Mouse (Mus musculus) heart, adult 2 months (tissue): Measurements from ENCODE around the gene Samd4b. TPM values are rescaled to one million over a fixed set of nuclear protein-coding genes. Genes with fewer than 3 reads are reported as not detected.

Experiments used
- DNase-seq, 2 experiments: peaks; one replicate each; pipeline ENCODE4 v3.0.0; 2021
- H3K27ac ChIP-seq: fragments of 200-600 bp; 2 replicates; pipeline ENCODE4 v1.8.1; 2022
- H3K27me3 ChIP-seq: fragments of 200-500 bp; 2 replicates; pipeline ENCODE4 v1.6.1; 2012; ENCODE audit warnings: mild to moderate bottlenecking, low read length, inconsistent platforms, mixed read lengths; ENCODE audit not compliant: control insufficient read depth, insufficient read depth
- H3K36me3 ChIP-seq: fragments of 200-500 bp; 2 replicates; pipeline ENCODE4 v1.6.1; 2012; ENCODE audit warnings: low read length, inconsistent platforms; ENCODE audit not compliant: control insufficient read depth, insufficient read depth
- H3K4me1 ChIP-seq: fragments of 200-500 bp; 2 replicates; pipeline ENCODE4 v1.6.1; 2011; ENCODE audit warnings: low read length; ENCODE audit not compliant: control insufficient read depth, insufficient read depth
- H3K4me3 ChIP-seq: fragments of 200-600 bp; 2 replicates; pipeline ENCODE4 v1.8.1; 2022
- H3K79me2 ChIP-seq: fragments of 200-500 bp; replicated peaks from 2 replicates; pipeline ENCODE4 v1.6.1; 2012; ENCODE audit warnings: mild to moderate bottlenecking, inconsistent platforms, low read length, moderate library complexity, mixed read lengths; ENCODE audit not compliant: control insufficient read depth, insufficient read depth
- H3K9ac ChIP-seq: fragments of 200-500 bp; 2 replicates; pipeline ENCODE4 v1.6.1; 2012; ENCODE audit warnings: low read depth, mild to moderate bottlenecking, control low read depth, inconsistent platforms, low read length, mixed read lengths
- CTCF ChIP-seq: fragments of 200-600 bp; IDR thresholded peaks from 2 replicates; pipeline ENCODE4 v1.8.1; 2022; ENCODE audit warnings: antibody characterized with exemption, mild to moderate bottlenecking, moderate library complexity
- EP300 ChIP-seq: fragments of 200-500 bp; IDR thresholded peaks from 2 replicates; pipeline ENCODE4 v1.6.1; 2011; ENCODE audit warnings: low read depth, low read length, control low read depth; ENCODE audit not compliant: insufficient read depth
- POLR2A ChIP-seq: fragments of 200-500 bp; IDR thresholded peaks from 2 replicates; pipeline ENCODE4 v1.6.1; 2011; ENCODE audit warnings: mild to moderate bottlenecking, low read depth, low read length, control low read depth; ENCODE audit not compliant: insufficient read depth
- WGBS: fragments of 180-500 bp; shearing (Covaris S2); methylation state at CpG from one replicate; pipeline ENCODE4 v1.1.7; 2018; 5-methylcytosine and 5-hydroxymethylcytosine counted together
- intact Hi-C: fragments of 180-260 bp; cut with DNase I; formaldehyde crosslinking; loops from one replicate; pipeline ENCODE4 v1.15.1; 2025
- polyA plus RNA-seq: library from polyadenylated mRNA; depleted of rRNA; stranded (reverse); fragments of >200 nt; gene quantifications from 2 replicates; pipeline ENCODE4 v1.2.3, GENCODE M21; 2012
- total RNA-seq, 2 experiments: library from RNA; stranded (reverse); gene quantifications; 2 replicates each; pipeline ENCODE4 v1.2.3; 2021

Samd4b gene
- total and polyA plus RNA-seq, 3 experiments = 21.9 to 46.1 (median 22.4) TPM

- 86% methylated on average over 5 of the region's 5 CpGs for WGBS
- intact Hi-C loops = no loop called here
- Histone ChIP-seq H3K4me1 (no peaks in the 10 kb centered on the region), H3K79me2 (no peaks in the 10 kb centered on the region), H3K9ac (no peak overlapping the region), H3K27ac (no peak overlapping the region), H3K36me3 (no peaks in the 10 kb centered on the region), H3K27me3 (no peaks in the 10 kb centered on the region), H3K4me3 (no peak overlapping the region)
- TF ChIP-seq CTCF (no peak), EP300 (no peak)
- DNase-seq = no peak
These were observed 120.6 kb downstream of the Samd4b start for GRCm38 (mm10) chr7:28477363-28477762.

DNA sequence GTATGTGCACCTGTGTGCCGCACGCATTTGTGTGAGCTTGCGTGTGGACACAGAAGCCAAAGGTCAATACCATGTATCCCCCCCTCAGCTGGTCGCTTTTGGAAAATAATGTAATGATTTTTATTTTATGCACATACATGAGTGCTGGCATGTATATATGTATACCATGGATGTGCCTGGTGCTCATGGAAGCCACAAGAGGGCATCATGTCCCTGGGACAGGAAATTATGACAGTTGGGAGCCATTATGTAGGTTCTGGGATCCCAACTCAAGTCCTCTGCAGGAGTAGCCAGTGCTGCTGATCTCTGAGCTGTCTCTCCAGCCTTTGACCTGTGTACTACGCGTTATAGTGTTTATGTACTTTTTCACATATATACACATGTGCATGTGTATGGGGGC is 121.8 kb downstream of the Samd4b start:
- WGBS = 91% methylated on average over 6 of the region's 6 CpGs

DNA sequence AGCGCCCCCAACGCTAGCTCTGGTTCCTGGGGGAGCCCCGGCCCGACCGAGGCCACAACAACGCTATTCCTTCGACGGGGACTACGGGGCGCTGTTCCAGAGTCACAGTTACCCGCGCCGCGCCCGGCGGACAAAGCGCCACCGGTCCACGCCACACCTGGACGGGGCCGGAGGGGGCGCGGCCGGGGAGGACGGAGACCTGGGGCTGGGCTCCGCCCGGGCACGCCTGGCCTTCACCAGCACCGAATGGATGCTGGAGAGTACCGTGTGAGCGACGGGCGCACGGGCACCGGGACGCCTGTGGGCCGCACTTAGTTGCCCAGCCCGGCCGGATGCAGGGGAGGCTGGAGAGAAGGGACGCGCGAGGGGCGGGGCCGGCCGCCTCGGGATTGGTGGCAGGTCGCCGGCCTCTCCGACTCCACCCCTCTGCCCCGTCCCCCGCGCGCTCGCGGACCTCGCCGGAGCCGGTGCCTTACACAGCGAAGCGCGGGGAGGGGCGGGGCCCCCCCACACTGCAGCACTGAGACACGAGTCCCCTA is 130.7 kb downstream of the Samd4b start:
- intact Hi-C loops = no loop called here
- 1% methylated on average over 61 of the region's 63 CpGs for WGBS
- no peaks in the 10 kb centered on the region for H3K79me2 ChIP-seq
- peak; percentile 53 to 57 for DNase-seq
- H3K27ac ChIP-seq = no peak overlapping the region
- no peaks in the 10 kb centered on the region for H3K36me3 ChIP-seq
- peaks cover 15% of the 10 kb centered on the region for H3K27me3 ChIP-seq
- TF ChIP-seq POLR2A (no peak), CTCF (no peak), EP300 (no peak)
- peak overlapping the region; percentile 46 for H3K4me3 ChIP-seq
- no peaks in the 10 kb centered on the region for H3K4me1 ChIP-seq
- H3K9ac ChIP-seq = peak overlapping the region; percentile 35

More for the DNA sequence above, 121.8 kb downstream of the Samd4b start:
- Histone ChIP-seq H3K36me3 (no peaks in the 10 kb centered on the region), H3K4me3 (no peak overlapping the region), H3K9ac (no peak overlapping the region), H3K27ac (no peak overlapping the region), H3K4me1 (no peaks in the 10 kb centered on the region), H3K27me3 (no peaks in the 10 kb centered on the region), H3K79me2 (no peaks in the 10 kb centered on the region)
- TF ChIP-seq POLR2A = no peak
- no peak for TF ChIP-seq EP300
- TF ChIP-seq CTCF = no peak
- DNase-seq = no peak
- intact Hi-C loops = no loop called here

DNA sequence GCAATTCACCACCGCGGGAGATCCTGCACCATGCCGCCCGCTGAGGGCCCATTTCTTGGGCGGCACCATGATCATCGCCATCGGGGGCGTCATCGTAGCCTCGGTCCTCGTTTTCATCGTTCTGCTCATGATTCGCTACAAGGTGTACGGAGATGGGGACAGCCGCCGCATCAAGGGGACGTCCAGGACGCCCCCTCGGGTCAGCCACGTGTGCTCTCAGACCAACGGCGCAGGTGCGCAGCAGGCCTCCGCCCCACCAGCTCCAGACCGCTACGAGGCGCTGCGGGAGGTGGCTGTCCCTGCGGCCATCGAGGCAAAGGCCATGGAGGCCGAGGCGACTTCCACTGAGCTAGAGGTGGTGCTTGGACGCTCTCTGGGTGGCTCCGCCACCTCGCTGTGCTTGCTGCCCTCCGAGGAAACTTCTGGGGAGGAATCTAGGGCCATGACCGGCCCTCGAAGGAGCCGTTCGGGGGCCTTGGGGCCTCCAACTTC is 131.2 kb downstream of the Samd4b start:
- TF ChIP-seq CTCF (no peak), POLR2A (no peak), EP300 (no peak)

GRCm38 (mm10) chr7:28464416-28465212 is 133.3 kb downstream of the Samd4b start:
- DNase-seq = no peak
- no peaks in the 10 kb centered on the region for H3K36me3 ChIP-seq

More for the DNA sequence above, 131.2 kb downstream of the Samd4b start:
- Histone ChIP-seq H3K4me3 (peak overlapping the region; percentile 46), H3K36me3 (no peaks in the 10 kb centered on the region), H3K27me3 (peaks cover 15% of the 10 kb centered on the region), H3K79me2 (no peaks in the 10 kb centered on the region), H3K27ac (no peak overlapping the region), H3K4me1 (no peaks in the 10 kb centered on the region), H3K9ac (no peak overlapping the region)
- DNase-seq = no peak
- WGBS = 27% methylated on average over 40 of the region's 40 CpGs
- intact Hi-C loops = no loop called here

DNA sequence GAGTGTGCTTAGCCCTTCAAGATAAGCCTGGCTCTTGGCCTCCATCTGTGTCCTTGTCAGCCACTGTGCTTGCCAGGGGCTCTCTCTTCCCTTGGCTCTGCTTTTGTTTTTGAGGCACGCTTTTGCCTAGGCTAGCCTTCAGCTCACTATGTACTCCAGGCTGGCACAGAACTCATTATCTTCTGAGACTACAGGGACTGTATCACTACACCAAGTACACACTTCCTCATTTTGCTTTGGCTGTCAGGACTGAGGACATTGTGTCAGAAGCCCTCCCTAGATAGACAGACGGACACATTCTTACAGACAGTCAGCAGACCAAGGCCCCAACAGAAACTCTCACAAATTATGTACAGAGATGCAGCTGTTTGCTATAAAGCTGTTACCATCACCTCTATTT is 135.2 kb downstream of the Samd4b start:
- H3K4me3 ChIP-seq = no peak overlapping the region
- no peaks in the 10 kb centered on the region for H3K36me3 ChIP-seq
- H3K4me1 ChIP-seq = no peaks in the 10 kb centered on the region
- intact Hi-C loops = no loop called here
- no peak overlapping the region for H3K9ac ChIP-seq
- no peak overlapping the region for H3K27ac ChIP-seq
- TF ChIP-seq CTCF (no peak), POLR2A (no peak), EP300 (no peak)
- DNase-seq = no peak
- whole genome bisulfite sequencing = 87% methylated on average over 2 of the region's 2 CpGs
- H3K79me2 ChIP-seq = no peaks in the 10 kb centered on the region
- peaks cover 15% of the 10 kb centered on the region for H3K27me3 ChIP-seq

More at GRCm38 (mm10) chr7:28464416-28465212, 133.3 kb downstream of the Samd4b start:
- no peak for TF ChIP-seq EP300
- no peak for TF ChIP-seq POLR2A
- no peak for TF ChIP-seq CTCF
- Histone ChIP-seq H3K4me1 (no peaks in the 10 kb centered on the region), H3K9ac (no peak overlapping the region), H3K79me2 (no peaks in the 10 kb centered on the region), H3K4me3 (no peak overlapping the region), H3K27ac (no peak overlapping the region), H3K27me3 (peaks cover 15% of the 10 kb centered on the region)
- 69% methylated on average over 10 of the region's 10 CpGs for WGBS
- intact Hi-C loops = no loop called here
